Mouse (Mus musculus) G1E (cell line): ENCODE data around the gene Trim27.

Experiments
- CTCF ChIP-seq: IDR thresholded peaks from 2 replicates; pipeline ENCODE4 v1.5.1; 2012; ENCODE audit warnings: low read depth, low read length, inconsistent platforms, mixed read lengths
- GATA1 ChIP-seq: IDR thresholded peaks from 2 replicates; pipeline ENCODE4 v1.6.1; 2012; ENCODE audit warnings: borderline replicate concordance, low read length, inconsistent platforms, mixed read lengths

- TF ChIP-seq CTCF (no peak), GATA1 (no peak)
Measured at GRCm38 (mm10) chr13:21197721-21198120, 18.5 kb downstream of the Trim27 start.
